Mouse (Mus musculus): ENCODE data around the gene Unc5cl. TPM values are rescaled to one million over a fixed set of nuclear protein-coding genes. Genes with fewer than 3 reads are reported as not detected.

Gene Unc5cl
- polyA plus RNA-seq, 1 experiment from 2014 or later = 0.50 TPM

DNA sequence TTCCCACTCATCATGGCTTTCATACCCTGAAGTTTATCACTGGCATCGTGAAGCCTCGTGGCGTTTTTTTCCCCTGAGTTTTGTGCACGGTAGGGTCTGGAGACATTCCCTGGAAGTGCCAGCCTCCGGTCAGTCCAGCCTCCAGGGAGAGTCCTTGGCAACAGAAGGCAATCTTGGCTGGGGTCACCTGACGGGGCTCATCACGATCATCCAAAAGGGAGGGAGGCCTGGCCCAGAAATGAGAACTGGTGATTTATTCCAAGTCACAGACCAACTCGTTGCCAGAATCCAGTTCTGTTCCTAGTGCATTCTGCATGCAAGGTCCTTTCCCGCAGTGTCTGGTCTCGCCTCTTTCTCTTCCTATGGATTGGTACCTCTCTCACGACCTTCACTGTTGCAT is 128.7 kb downstream of the Unc5cl start:
- Histone ChIP-seq H3K9ac (ENCODE audit: low read length) (no peak overlapping the region), H3K27ac (ENCODE audit: low read depth, low read length) (no peak overlapping the region), H3K27me3 (replicated peaks; ENCODE audit: control insufficient read depth, insufficient read depth, low read length) (no peaks in the 10 kb centered on the region), H3K36me3 (ENCODE audit: control insufficient read depth, insufficient read depth, low read length) (no peaks in the 10 kb centered on the region), H3K4me2 (ENCODE audit: low read length) (no peak overlapping the region), H3K4me1 (ENCODE audit: control insufficient read depth, insufficient read depth, low read length) (no peaks in the 10 kb centered on the region), H3K4me3 (ENCODE audit: low read depth, low read length) (no peak overlapping the region), H3K9me3 (replicated peaks; ENCODE audit: control insufficient read depth, low read length) (no peaks in the 10 kb centered on the region)
- 84% methylated on average over 11 of the region's 11 CpGs for WGBS
- DNase-seq (ENCODE audit: low spot score) (no peak), ATAC-seq (no peak)

DNA sequence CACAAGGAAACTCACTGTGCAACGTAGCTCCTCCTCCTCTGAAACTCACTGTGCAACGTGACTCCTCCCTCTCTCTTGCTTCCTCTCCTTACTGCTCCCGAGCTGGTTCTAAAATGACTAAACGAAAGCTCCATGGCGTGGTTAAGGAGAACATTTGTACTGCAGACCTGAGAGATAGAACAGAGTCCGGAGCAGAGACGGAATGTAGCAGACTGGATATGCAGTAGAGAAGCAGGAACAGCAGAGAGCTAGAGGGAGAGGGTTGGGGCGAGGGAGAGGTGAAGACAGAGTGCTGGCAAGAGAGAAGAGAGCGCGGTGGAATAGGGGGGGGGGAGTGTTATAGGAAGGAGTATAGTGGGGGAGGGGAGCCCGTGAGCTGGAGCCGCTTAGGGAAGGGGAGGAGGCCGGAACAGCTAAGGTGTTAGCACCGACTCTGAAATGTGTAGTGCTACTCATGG is 131.2 kb downstream of the Unc5cl start:
- ATAC-seq = peak; percentile 87
- 11% methylated on average over 14 of the region's 14 CpGs for WGBS
- peak overlapping the region; percentile 6; the same call in 1 of the 2 replicates for H3K27ac ChIP-seq (ENCODE audit: low read depth, low read length)
- H3K4me3 ChIP-seq (ENCODE audit: low read depth, low read length) = no peak overlapping the region
- H3K4me2 ChIP-seq (ENCODE audit: low read length) = peak overlapping the region; percentile 36
- no peak overlapping the region for H3K9ac ChIP-seq (ENCODE audit: low read length)
- peak; percentile 72 for DNase-seq (ENCODE audit: low spot score)
- no peaks in the 10 kb centered on the region for H3K36me3 ChIP-seq (ENCODE audit: control insufficient read depth, insufficient read depth, low read length)
- H3K4me1 ChIP-seq (ENCODE audit: control insufficient read depth, insufficient read depth, low read length) = no peaks in the 10 kb centered on the region
- H3K27me3 ChIP-seq (replicated peaks; ENCODE audit: control insufficient read depth, insufficient read depth, low read length) = no peaks in the 10 kb centered on the region
- H3K9me3 ChIP-seq (replicated peaks; ENCODE audit: control insufficient read depth, low read length) = no peaks in the 10 kb centered on the region

DNA sequence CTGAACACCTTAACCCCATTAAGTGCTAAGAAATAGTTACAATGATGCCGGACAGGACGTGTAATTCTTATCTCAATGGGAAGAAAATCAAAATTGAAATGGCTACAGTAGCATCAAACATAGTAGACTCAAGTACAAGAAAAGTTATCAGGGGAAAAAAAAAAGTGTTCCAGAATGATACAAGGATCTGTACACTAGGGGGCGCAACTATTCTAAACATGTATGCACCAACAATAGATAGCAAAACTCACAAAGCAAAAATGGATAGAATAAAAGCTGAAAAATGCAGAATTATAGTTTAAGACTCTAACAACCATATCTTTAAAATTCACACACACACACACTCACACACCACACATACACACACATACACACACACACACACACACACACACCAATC is 134.0 kb downstream of the Unc5cl start:
- DNase-seq (ENCODE audit: low spot score) = peak; percentile 54
- 45% methylated on average over 3 of the region's 3 CpGs for WGBS
- no peaks in the 10 kb centered on the region for H3K36me3 ChIP-seq (ENCODE audit: control insufficient read depth, insufficient read depth, low read length)

More for the DNA sequence above, 134.0 kb downstream of the Unc5cl start:
- Histone ChIP-seq H3K27me3 (replicated peaks; ENCODE audit: control insufficient read depth, insufficient read depth, low read length) (no peaks in the 10 kb centered on the region), H3K9ac (ENCODE audit: low read length) (no peak overlapping the region), H3K4me1 (ENCODE audit: control insufficient read depth, insufficient read depth, low read length) (no peaks in the 10 kb centered on the region), H3K4me2 (ENCODE audit: low read length) (no peak overlapping the region), H3K9me3 (replicated peaks; ENCODE audit: control insufficient read depth, low read length) (no peaks in the 10 kb centered on the region), H3K4me3 (ENCODE audit: low read depth, low read length) (no peak overlapping the region), H3K27ac (ENCODE audit: low read depth, low read length) (no peak overlapping the region)
- ATAC-seq = no peak

Other genes starting within 250 kb of the Unc5cl start
- not detected in 2 replicates for gene Trem1, start 222.1 kb upstream of the Unc5cl start, polyA plus RNA-seq (2014; fragmentation: Nextera tagmentation; extraction: Ambion mirVana)
- gene Trem3, start 207.1 kb upstream of the Unc5cl start, polyA plus RNA-seq (2014; fragmentation: Nextera tagmentation; extraction: Ambion mirVana) = not detected in 2 replicates
- 0.10 TPM in 1 of 2 replicates, not detected in the other for gene Treml4, start 190.6 kb upstream of the Unc5cl start, polyA plus RNA-seq (2014; fragmentation: Nextera tagmentation; extraction: Ambion mirVana)
- gene Treml2, start 155.4 kb upstream of the Unc5cl start, polyA plus RNA-seq (2014; fragmentation: Nextera tagmentation; extraction: Ambion mirVana) = not detected in 2 replicates
- gene B430306N03Rik, start 138.8 kb upstream of the Unc5cl start, polyA plus RNA-seq (2014; fragmentation: Nextera tagmentation; extraction: Ambion mirVana) = 0.14 TPM in 1 of 2 replicates, not detected in the other
- gene Trem2, start 108.5 kb upstream of the Unc5cl start, polyA plus RNA-seq (2014; fragmentation: Nextera tagmentation; extraction: Ambion mirVana) = 3.9 and 4.6 TPM in 2 replicates
- gene Treml1, start 95.0 kb upstream of the Unc5cl start, polyA plus RNA-seq (2014; fragmentation: Nextera tagmentation; extraction: Ambion mirVana) = 0.22 and 0.42 TPM in 2 replicates
- gene Nfya, start 45.0 kb upstream of the Unc5cl start, polyA plus RNA-seq (2014; fragmentation: Nextera tagmentation; extraction: Ambion mirVana) = 20.7 and 23.2 TPM in 2 replicates
- 59.2 and 73.6 TPM in 2 replicates for gene Oard1, start 44.9 kb upstream of the Unc5cl start, polyA plus RNA-seq (2014; fragmentation: Nextera tagmentation; extraction: Ambion mirVana)
- 0.24 and 0.46 TPM in 2 replicates for gene Apobec2, start 22.0 kb upstream of the Unc5cl start, polyA plus RNA-seq (2014; fragmentation: Nextera tagmentation; extraction: Ambion mirVana)
- gene Tspo2, start 3.4 kb upstream of the Unc5cl start, polyA plus RNA-seq (2014; fragmentation: Nextera tagmentation; extraction: Ambion mirVana) = 1.6 and 2.6 TPM in 2 replicates

Measured in forebrain, embryonic 14.5 days (tissue).